Mouse (Mus musculus) B cell, adult 2 months (primary cell): Measurements from ENCODE around the gene Slco3a1.

Source experiments
- DNase-seq, 2 experiments: peaks; one replicate each; pipeline ENCODE4 v3.0.0; 2022

Slco3a1 gene

GRCm38 (mm10) chr7:74269283-74270088, 285.1 kb downstream of the Slco3a1 start:
- no peak for DNase-seq

DNA sequence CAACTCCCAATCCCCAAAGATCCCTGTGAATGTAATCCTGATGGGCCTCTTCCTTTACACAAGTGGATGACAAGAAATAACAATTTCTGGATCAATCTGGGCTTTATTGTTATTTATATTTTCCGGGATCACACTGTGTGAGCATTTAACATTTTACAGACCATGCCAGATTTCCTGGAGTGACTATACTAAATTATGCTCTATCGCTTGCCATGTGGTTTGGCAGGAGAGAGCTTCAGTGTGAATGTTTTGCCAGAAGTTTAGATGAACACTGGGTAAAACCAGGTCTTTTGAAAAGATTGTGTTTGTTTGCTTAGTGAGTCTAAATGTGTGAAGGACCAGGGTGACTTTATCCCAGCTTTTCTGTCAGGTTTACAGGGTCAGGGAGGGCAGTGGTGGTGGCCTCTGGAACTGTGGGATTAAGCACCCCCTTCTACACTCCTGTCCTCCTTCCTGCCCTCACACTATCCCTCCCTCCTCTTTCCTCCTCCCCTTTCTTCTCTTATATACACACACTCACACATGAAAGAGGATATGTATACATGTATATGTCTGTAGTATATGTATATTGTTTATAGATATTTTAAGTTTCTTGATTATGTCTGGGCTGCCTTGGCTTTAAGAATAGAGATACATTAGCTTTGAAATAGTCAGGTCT, 287.9 kb downstream of the Slco3a1 start:
- DNase-seq = no peak

DNA sequence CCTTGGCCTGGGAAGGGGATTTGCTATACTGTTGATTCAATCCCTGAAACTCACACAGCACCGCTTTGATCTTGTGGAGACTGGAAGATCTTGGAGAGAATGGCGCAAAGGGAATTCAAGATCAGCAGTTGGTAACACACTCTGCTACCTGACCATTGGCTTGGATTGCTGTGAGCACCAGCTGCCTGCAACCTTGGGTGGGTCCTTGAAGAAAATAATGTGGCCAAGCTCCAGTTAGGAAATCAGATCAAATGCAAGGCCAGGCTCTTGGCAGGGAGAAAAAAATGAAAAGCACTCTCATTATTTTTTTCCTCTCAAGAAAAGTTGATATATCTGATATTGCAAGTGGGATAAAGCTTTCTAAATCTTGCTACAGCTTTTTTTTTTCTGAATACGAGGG, 298.3 kb downstream of the Slco3a1 start:
- DNase-seq = no peak

DNA sequence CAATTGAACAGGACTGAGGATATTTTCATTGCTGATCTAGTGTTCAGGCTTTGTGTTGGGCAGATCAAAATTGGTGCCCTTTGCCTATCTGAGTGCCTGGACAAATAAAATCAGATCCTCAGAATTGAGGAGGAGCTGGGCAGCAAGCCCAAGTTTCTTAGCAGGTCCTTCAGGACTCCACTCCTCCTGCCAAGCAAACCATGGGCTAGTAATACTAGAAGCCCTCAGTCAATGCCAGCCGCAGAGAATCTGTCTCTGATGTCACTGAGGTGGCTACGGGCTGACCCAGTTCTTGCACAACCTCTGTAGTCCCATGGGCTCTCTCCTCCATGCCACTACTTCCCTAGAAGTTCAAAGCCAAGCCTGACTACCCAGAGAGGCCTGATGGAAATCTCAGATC, 302.5 kb downstream of the Slco3a1 start:
- no peak for DNase-seq

- DNase-seq = no peak
Measured at GRCm38 (mm10) chr7:74241236-74241635, 313.3 kb downstream of the Slco3a1 start.

GRCm38 (mm10) chr7:74240459-74241172, 314.0 kb downstream of the Slco3a1 start:
- no peak for DNase-seq
